Mouse (Mus musculus): ENCODE measurements at regions not wholly inside any gene's neighbourhood (a gene's known extent, or its start where the extent isn't known, plus 50 kb on each side); places are given as distances from the start of the nearest gene placed in this dataset.

GRCm38 (mm10) chr14:110685247-110685646 lies 69.7 kb downstream of the Slitrk6 start:
- no peak for DNase-seq (ENCODE audit: low read depth, low spot score)

- no peak for DNase-seq (ENCODE audit: low read depth, low spot score)
Observed at GRCm38 (mm10) chr14:110679741-110680140, 75.2 kb downstream of the Slitrk6 start.

GRCm38 (mm10) chr14:110665712-110666111 lies 89.2 kb downstream of the Slitrk6 start:
- DNase-seq (ENCODE audit: low read depth, low spot score), result no peak

- DNase-seq (ENCODE audit: low read depth, low spot score), result no peak
Observed at GRCm38 (mm10) chr14:110663231-110663630, 91.7 kb downstream of the Slitrk6 start.

GRCm38 (mm10) chr14:110634147-110634546 lies 120.8 kb downstream of the Slitrk6 start:
- DNase-seq (ENCODE audit: low read depth, low spot score), result no peak

- peak; percentile 8 for DNase-seq (ENCODE audit: low read depth, low spot score)
Observed at GRCm38 (mm10) chr14:110623716-110624115, 131.2 kb downstream of the Slitrk6 start.

- peak; percentile 20 for DNase-seq (ENCODE audit: low read depth, low spot score)
Observed at GRCm38 (mm10) chr14:110618496-110618920, 136.4 kb downstream of the Slitrk6 start.

GRCm38 (mm10) chr14:110616447-110616846 lies 138.5 kb downstream of the Slitrk6 start:
- no peak for DNase-seq (ENCODE audit: low read depth, low spot score)

GRCm38 (mm10) chr14:110580311-110580710 lies 174.6 kb downstream of the Slitrk6 start:
- DNase-seq (ENCODE audit: low read depth, low spot score), result no peak

GRCm38 (mm10) chr14:110570717-110571116 lies 184.2 kb downstream of the Slitrk6 start:
- no peak for DNase-seq (ENCODE audit: low read depth, low spot score)

- no peak for DNase-seq (ENCODE audit: low read depth, low spot score)
Observed at GRCm38 (mm10) chr14:110565783-110566445, 189.0 kb downstream of the Slitrk6 start.

- no peak for DNase-seq (ENCODE audit: low read depth, low spot score)
Observed at GRCm38 (mm10) chr14:110564621-110565020, 190.3 kb downstream of the Slitrk6 start.

- DNase-seq (ENCODE audit: low read depth, low spot score), result no peak
Observed at GRCm38 (mm10) chr14:110545265-110545664, 209.7 kb downstream of the Slitrk6 start.

GRCm38 (mm10) chr14:110543303-110544134 lies 211.4 kb downstream of the Slitrk6 start:
- DNase-seq (ENCODE audit: low read depth, low spot score), result no peak

GRCm38 (mm10) chr14:110527306-110527705 lies 227.6 kb downstream of the Slitrk6 start:
- no peak for DNase-seq (ENCODE audit: low read depth, low spot score)

GRCm38 (mm10) chr14:110485057-110485456 lies 269.9 kb downstream of the Slitrk6 start:
- no peak for DNase-seq (ENCODE audit: low read depth, low spot score)

- no peak for DNase-seq (ENCODE audit: low read depth, low spot score)
Observed at GRCm38 (mm10) chr14:110472743-110473142, 282.2 kb downstream of the Slitrk6 start.

GRCm38 (mm10) chr14:110472176-110472575 lies 282.8 kb downstream of the Slitrk6 start:
- DNase-seq (ENCODE audit: low read depth, low spot score), result no peak

GRCm38 (mm10) chr14:110470714-110471113 lies 284.2 kb downstream of the Slitrk6 start:
- DNase-seq (ENCODE audit: low read depth, low spot score), result no peak

- DNase-seq (ENCODE audit: low read depth, low spot score), result no peak
Observed at GRCm38 (mm10) chr14:110468457-110469311, 286.3 kb downstream of the Slitrk6 start.

Data from skeletal muscle tissue, adult 2 months (tissue).